Mouse (Mus musculus) intestine, embryonic 14.5 days (tissue): ENCODE data around the gene Kcns1. TPM values are rescaled to one million over a fixed set of nuclear protein-coding genes. Genes with fewer than 3 reads are reported as not detected.
A peak's percentile ranks its signal among the peaks of the same experiment; 100 is the strongest.

Source experiments
- ATAC-seq: fragments of 200-750 bp; cut with Nextera tagmentation; replicated peaks from 2 replicates; pipeline ENCODE4 v1.8.0; 2017; ENCODE audit warnings: low read depth, moderate number of reproducible peaks, moderate TSS enrichment, moderate library complexity; ENCODE audit not compliant: low FRiP score, low TSS enrichment
- DNase-seq: peaks from one replicate; pipeline ENCODE4 v3.0.0-alpha.2; 2018; ENCODE audit warnings: low spot score
- H3K27ac ChIP-seq: fragments of 300-500 bp; sonication (generic); 2 replicates; pipeline ENCODE4 v1.5.1; 2014; ENCODE audit warnings: low read depth, mild to moderate bottlenecking, control low read depth
- H3K27me3 ChIP-seq: fragments of 300-500 bp; sonication (generic); replicated peaks from 2 replicates; pipeline ENCODE4 v1.6.1; 2014; ENCODE audit warnings: low read length, control low read depth; ENCODE audit not compliant: control insufficient read depth, insufficient read depth
- H3K36me3 ChIP-seq: fragments of 300-500 bp; sonication (generic); 2 replicates; pipeline ENCODE4 v1.6.1; 2014; ENCODE audit warnings: low read length, control low read depth; ENCODE audit not compliant: control insufficient read depth, insufficient read depth
- H3K4me1 ChIP-seq: fragments of 300-500 bp; sonication (generic); replicated peaks from 2 replicates; pipeline ENCODE4 v1.6.1; 2014; ENCODE audit warnings: low read length, control low read depth, mixed read lengths; ENCODE audit not compliant: control insufficient read depth, insufficient read depth
- H3K4me2 ChIP-seq: fragments of 300-500 bp; sonication (generic); 2 replicates; pipeline ENCODE4 v1.6.1; 2014; ENCODE audit warnings: low read length
- H3K4me3 ChIP-seq: fragments of 300-500 bp; sonication (generic); 2 replicates; pipeline ENCODE4 v1.5.1; 2014; ENCODE audit warnings: low read depth, low read length, control low read depth, mixed read lengths
- H3K9ac ChIP-seq: fragments of 300-500 bp; sonication (generic); 2 replicates; pipeline ENCODE4 v1.6.1; 2014; ENCODE audit warnings: mild to moderate bottlenecking, low read length
- H3K9me3 ChIP-seq: fragments of 300-500 bp; sonication (generic); 2 replicates; pipeline ENCODE4 v1.6.1; 2016; ENCODE audit warnings: low read length, control low read depth; ENCODE audit not compliant: control insufficient read depth
- WGBS: fragments of 180-500 bp; shearing (Covaris S2); extraction: QIAGEN DNeasy Blood & Tissue Kit; methylation state at CpG from one replicate; pipeline ENCODE4 v1.1.7; 2014; 5-methylcytosine and 5-hydroxymethylcytosine counted together
- polyA plus RNA-seq: library from polyadenylated mRNA; unstranded; fragments of >200 nt; fragmentation: Nextera tagmentation; extraction: Ambion mirVana; gene quantifications from 2 replicates; pipeline ENCODE4 v1.2.1, GENCODE M21; 2014

Gene Kcns1
- polyA plus RNA-seq, 1 experiment from 2014 or later: 0.43 TPM

- no peaks in the 10 kb centered on the region for H3K36me3 ChIP-seq
- H3K4me3 ChIP-seq: no peak overlapping the region
- WGBS: 78% methylated on average over 6 of the region's 6 CpGs
- no peak overlapping the region for H3K27ac ChIP-seq
- no peak overlapping the region for H3K4me2 ChIP-seq
- DNase-seq (no peak), ATAC-seq (no peak)
- peaks cover 9% of the 10 kb centered on the region; the same call in 1 of the 2 replicates for H3K4me1 ChIP-seq
- H3K9ac ChIP-seq: no peak overlapping the region
- H3K9me3 ChIP-seq: no peaks in the 10 kb centered on the region
- H3K27me3 ChIP-seq: no peaks in the 10 kb centered on the region
These were observed 26.9 kb downstream of the Kcns1 start for GRCm38 (mm10) chr2:164144025-164144424.

DNA sequence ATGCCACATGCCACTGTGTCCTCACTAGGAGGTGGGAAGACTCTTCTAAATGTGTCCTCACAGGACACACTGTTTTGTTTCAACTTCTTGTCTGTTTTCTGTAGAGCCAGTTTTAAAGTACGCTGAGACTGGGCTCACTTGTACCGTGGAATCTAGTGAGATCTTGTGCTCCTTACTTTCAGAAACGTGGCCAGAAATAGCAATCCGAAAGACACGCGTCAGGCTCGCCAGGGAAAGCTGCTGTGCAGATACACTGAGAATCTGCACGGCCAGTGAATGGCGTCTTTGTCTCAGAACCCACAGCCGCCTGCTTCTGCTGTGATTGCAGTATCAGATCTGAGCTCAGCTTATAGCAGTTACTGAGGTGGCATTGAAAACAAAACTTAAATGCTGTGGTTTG, 28.9 kb downstream of the Kcns1 start:
- no peak overlapping the region for H3K4me3 ChIP-seq
- H3K4me1 ChIP-seq: peaks cover 24% of the 10 kb centered on the region
- no peak for DNase-seq
- H3K4me2 ChIP-seq: no peak overlapping the region
- ATAC-seq: no peak
- H3K27ac ChIP-seq: no peak overlapping the region
- H3K27me3 ChIP-seq: no peaks in the 10 kb centered on the region
- WGBS: 70% methylated on average over 10 of the region's 10 CpGs
- no peaks in the 10 kb centered on the region for H3K9me3 ChIP-seq
- H3K9ac ChIP-seq: no peak overlapping the region
- no peaks in the 10 kb centered on the region for H3K36me3 ChIP-seq

DNA sequence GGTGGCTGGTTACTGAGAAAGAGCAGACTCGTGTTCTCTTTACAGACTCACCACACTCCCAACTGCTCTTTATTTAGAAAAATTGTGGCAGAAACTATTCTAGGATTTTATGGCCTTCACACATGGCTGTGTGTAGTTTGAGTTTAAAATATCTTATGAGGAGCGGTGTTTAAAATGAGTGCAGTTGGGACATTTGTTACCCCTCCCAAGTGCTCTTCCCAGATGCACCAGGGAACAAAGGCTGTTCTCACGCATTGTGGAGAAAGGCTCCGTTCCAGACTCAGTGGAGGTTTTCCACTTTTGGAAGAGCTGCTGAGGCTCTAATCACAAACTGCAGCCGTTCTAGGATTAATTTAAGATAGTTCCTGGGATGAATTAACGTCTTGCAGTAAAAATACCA, 33.2 kb downstream of the Kcns1 start:
- ATAC-seq (no peak), DNase-seq (no peak)
- Histone ChIP-seq H3K36me3 (0 out of 2 replicates have a peak, but pooled peaks cover 5% of the 10 kb centered on the region), H3K4me3 (no peak overlapping the region), H3K4me2 (no peak overlapping the region; the same call in 1 of the 2 replicates), H3K27ac (peak overlapping the region; percentile 65; the same call in 1 of the 2 replicates), H3K27me3 (no peaks in the 10 kb centered on the region), H3K9ac (no peak overlapping the region), H3K9me3 (no peaks in the 10 kb centered on the region), H3K4me1 (peaks cover 44% of the 10 kb centered on the region)
- WGBS: 29% methylated on average over 6 of the region's 6 CpGs

- Histone ChIP-seq H3K9ac (no peak overlapping the region), H3K27me3 (no peaks in the 10 kb centered on the region), H3K9me3 (no peaks in the 10 kb centered on the region), H3K4me2 (no peak overlapping the region), H3K36me3 (peaks cover 5% of the 10 kb centered on the region; the same call in 1 of the 2 replicates), H3K27ac (peak overlapping the region; percentile 65; the same call in 1 of the 2 replicates), H3K4me1 (peaks cover 36% of the 10 kb centered on the region), H3K4me3 (no peak overlapping the region)
- WGBS: 15% methylated on average over 2 of the region's 2 CpGs
- ATAC-seq: no peak
- DNase-seq: no peak
These were observed 34.5 kb downstream of the Kcns1 start for GRCm38 (mm10) chr2:164136393-164136792.

DNA sequence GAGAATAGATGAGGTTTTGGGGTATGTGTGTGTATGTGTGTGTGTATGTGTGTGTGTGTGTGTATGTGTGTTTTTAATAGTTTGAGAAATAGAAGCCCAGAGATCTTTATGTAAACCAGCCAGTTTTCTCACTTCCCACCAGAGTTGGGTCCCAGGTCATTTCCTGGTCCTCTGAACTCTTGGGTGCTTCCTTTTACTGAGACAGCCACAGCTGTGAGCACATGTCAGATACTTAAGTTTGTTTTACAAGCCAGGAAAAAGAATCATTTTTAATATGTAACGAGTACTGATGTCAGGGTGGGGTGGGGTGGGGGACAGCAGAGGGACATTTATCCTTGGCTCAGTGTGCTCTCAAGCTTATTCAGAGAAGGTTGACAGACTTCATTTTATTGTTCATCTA, 35.5 kb downstream of the Kcns1 start:
- 25% methylated on average over 1 of the region's 1 CpGs for WGBS
- 0 out of 2 replicates have a peak, but pooled peaks have one; percentile 16 for ATAC-seq
- Histone ChIP-seq H3K4me3 (no peak overlapping the region), H3K36me3 (peaks cover 5% of the 10 kb centered on the region; the same call in 1 of the 2 replicates), H3K27me3 (no peaks in the 10 kb centered on the region), H3K27ac (peak overlapping the region; percentile 6; the same call in 1 of the 2 replicates), H3K9me3 (no peaks in the 10 kb centered on the region), H3K4me2 (no peak overlapping the region), H3K4me1 (peaks cover 35% of the 10 kb centered on the region), H3K9ac (no peak overlapping the region)
- no peak for DNase-seq

DNA sequence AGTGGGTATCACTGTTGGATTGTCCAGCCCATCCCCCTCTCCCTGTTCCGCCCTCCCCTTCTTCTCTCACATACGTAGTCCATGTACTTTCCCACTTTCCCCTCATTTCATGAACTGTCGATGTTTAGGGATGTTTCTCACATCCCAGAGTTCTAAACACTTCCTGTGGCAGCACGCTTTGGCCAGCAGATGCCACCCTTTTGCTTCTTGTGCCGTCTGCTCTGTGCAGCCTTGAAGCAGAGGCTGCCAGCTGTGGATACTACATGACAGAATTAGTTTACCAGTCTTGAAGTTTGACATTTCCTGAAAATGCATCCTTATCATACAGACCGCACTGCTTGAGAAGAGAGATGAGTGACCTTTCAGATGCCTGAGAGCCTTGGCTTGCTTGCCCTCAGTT, 36.4 kb downstream of the Kcns1 start:
- no peak overlapping the region for H3K9ac ChIP-seq
- 58% methylated on average over 6 of the region's 6 CpGs for WGBS
- ATAC-seq: no peak

DNA sequence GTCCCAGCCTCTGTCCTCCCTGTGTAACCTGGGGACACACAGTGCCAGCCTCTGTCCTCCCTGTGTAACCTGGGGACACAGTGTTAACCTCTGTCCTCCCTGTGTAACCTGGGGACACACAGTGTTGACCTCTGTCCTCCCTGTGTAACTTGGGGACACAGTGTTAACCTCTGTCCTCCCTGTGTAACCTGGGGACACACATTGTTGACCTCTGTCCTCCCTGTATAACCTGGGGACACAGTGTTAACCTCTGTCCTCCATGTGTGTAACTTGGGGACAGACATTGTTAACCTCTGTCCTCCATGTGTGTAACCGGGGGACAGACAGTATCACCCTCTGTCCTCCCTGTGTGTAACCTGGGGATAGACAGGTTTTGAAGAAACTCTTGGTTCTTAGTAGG, 39.3 kb downstream of the Kcns1 start:
- WGBS: 81% methylated on average over 1 of the region's 1 CpGs

More for the DNA sequence above, 36.4 kb downstream of the Kcns1 start:
- H3K4me3 ChIP-seq: no peak overlapping the region
- H3K4me1 ChIP-seq: peaks cover 35% of the 10 kb centered on the region
- H3K4me2 ChIP-seq: no peak overlapping the region
- no peaks in the 10 kb centered on the region for H3K27me3 ChIP-seq
- no peak overlapping the region for H3K27ac ChIP-seq
- no peaks in the 10 kb centered on the region for H3K9me3 ChIP-seq
- H3K36me3 ChIP-seq: peaks cover 5% of the 10 kb centered on the region; the same call in 1 of the 2 replicates
- DNase-seq: no peak

DNA sequence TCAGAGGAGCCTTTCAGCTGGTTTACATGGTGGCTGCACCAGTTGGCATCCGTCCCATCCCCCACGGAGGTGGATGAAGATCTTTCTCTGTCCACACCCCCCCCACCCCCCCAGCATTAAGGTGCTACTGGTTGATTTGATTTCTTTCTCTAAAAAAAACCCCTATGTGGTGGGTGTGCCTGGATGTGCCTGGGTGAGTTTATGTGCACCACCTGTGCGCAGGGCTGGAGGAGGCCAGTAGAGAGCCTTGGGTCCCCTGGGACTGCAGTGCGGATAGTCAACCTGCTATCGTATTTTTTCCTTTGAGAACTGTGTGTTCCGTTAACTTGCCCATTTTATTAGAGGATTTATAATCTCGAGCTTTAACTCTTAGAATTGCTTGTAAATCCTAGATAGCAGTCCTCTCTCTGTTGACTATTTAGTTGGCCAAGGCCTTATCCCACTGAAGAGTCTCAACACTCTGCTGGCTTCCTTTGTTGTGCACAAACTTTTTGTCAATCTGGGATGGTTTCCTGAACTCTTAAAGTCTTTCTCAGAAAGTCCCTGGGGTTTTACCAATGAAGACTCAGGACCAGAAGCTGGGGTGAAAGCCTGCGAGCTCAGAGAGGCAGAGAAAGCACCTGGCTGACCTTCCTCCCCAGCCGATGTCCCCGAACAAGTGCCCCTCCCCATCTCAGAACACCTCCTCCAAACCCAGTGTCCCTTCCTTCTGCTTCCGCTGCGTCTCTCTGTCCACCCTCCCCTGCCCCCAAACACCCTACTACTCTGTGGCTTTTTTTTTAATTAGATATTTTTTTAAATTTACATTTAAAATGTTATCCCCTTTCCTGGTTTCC, 42.1 kb downstream of the Kcns1 start:
- 91% methylated on average over 12 of the region's 12 CpGs for WGBS
- no peaks in the 10 kb centered on the region for H3K9me3 ChIP-seq
- DNase-seq: no peak
- peaks cover 14% of the 10 kb centered on the region for H3K36me3 ChIP-seq
- H3K9ac ChIP-seq: no peak overlapping the region
- no peak overlapping the region for H3K4me3 ChIP-seq
- no peak overlapping the region for H3K4me2 ChIP-seq
- ATAC-seq: no peak
- H3K27ac ChIP-seq: no peak overlapping the region
- H3K27me3 ChIP-seq: no peaks in the 10 kb centered on the region
- no peaks in the 10 kb centered on the region for H3K4me1 ChIP-seq

More for the DNA sequence above, 39.3 kb downstream of the Kcns1 start:
- H3K4me1 ChIP-seq: peaks cover 16% of the 10 kb centered on the region
- H3K27ac ChIP-seq: no peak overlapping the region
- no peaks in the 10 kb centered on the region for H3K27me3 ChIP-seq
- ATAC-seq (no peak), DNase-seq (no peak)
- H3K4me2 ChIP-seq: no peak overlapping the region
- peaks cover 8% of the 10 kb centered on the region; the same call in 1 of the 2 replicates for H3K36me3 ChIP-seq
- no peaks in the 10 kb centered on the region for H3K9me3 ChIP-seq
- no peak overlapping the region for H3K9ac ChIP-seq
- H3K4me3 ChIP-seq: no peak overlapping the region
